Mouse (Mus musculus) monocyte, adult 2 months (primary cell): Measurements from ENCODE around the gene Tmem151a.
"Not testable (repeated sequence)": the region's sequence is repeated elsewhere in the genome, so short reads cannot be mapped to it uniquely, and the experiment has no call there.

ENCODE experiments used
- DNase-seq, 2 experiments: peaks; one replicate each; pipeline ENCODE4 v3.0.0; 2022; ENCODE audit warnings: low spot score in 2 of 2, low read depth in 1 of 2

Tmem151a gene

DNA sequence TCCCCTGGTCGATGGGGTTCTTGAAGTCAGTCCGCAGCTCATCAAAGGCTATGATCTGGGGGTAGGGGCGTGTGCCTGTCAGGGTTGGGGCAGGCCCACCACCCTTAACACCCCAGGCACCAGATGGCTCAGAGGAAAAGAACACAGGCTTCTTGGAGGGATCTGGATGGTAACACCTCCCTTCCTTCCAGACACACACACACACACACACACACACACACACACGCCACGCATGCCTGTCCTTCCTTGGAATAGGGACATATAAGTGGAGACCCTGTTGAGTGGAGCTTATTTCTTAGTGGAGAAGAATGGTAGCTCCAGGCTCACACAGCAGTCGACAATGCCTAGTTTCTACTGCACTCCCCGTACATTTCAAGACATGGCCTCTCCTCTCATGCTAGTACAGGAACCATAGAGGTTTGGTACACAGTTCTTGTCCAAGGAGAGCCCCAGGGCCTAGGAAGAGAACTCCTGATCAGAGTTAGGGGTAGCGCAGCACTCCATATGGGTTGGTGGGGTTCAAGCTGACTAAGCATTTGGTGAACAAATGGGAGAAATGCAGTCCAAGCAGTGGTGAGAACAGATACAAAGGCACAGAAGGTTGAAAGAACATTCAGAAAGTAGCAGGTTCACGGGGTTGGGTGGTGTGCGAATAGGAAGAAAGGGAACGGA is 9.6 kb upstream of the Tmem151a start:
- DNase-seq: no peak

DNA sequence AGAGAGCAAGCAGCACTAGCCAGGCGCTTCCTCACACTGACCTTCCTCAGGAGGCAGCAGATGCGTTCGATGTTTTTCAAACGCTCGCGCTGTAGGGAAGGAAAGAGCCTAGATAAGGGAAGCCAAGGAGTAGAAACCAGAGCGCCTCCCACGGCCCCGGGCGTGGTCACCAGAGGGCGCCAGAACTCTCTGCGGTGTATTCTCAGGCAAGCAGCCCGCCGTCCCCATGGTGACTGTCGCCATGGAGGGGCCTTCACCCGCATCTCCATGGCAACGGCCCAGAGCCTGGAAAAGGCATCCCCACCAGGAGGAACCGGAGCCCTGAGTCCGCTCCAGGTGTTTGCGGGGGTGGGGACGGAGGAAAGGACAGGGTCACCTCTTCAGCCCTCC is 8.9 kb upstream of the Tmem151a start:
- peak; percentile 66 to 76 for DNase-seq

DNA sequence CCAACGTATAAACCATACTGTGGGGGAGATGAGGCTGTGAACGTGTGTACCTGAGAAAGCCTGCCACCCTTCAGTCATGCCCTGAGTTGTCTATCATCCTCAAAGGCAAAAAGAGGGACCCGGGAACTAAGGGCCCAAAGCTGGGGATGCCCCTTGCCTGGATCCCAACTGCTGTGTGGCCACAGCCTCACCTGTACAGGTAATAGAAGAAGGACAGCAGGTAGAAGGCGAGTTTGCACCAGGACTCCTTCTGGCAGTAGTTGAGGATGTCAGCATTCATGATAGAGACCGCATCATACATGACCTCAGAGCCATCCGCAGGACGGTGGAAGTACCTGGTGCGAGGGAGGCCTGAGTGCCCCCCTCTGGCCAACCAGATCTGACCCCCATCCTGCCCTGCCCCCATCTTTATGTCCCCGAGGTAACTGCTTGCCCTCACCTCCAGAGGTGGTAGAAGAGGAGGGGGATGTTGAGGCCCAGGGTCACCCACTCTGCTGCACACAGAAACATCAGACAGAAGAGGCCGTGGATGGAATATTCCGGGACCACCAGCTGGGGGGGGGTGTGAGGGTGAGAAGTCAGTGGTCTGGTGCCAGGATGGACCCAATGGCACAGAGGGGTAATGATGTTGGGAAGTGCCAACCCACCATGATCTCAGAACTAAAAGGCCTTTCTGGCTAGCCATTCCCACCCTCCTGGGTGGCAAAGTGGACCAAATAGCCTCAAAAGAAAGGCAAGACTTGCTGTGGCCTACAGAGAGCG is 8.3 kb upstream of the Tmem151a start:
- DNase-seq: no peak

DNA sequence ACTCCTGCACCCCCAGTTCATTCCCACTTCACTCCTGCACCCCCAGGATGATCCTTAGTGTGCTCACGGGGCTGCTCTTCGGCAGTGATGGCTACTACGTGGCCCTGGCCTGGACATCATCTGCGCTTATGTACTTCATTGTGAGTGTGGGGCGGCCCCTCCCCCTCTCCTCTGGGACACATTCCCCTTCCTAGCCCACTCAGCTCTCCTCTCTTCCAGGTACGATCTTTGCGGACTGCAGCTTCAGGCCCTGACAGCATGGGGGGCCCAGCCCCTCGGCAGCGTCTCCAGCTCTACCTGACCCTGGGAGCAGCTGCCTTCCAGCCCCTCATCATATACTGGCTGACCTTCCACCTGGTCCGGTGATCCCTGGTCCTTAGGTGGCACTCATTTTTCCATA is 6.8 kb upstream of the Tmem151a start:
- no peak for DNase-seq

DNA sequence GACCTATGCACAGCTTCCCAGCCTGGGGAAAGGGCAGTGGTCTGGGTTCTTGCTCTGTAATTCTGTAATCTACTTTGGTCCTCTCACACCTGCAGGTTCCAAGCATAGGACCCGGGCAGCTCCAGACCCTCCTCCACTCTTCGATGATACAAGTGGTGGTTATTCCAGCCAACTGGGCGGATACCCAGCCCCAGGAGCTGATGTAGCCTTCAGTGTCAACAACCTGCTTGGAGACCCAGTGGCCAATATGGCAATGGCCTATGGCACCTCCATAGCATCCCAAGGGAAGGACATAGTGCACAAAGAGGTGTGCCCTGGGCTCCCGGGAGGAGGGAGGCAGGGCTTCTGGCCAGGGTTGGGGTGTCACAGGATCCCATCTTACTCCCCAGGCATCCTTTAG is 4.0 kb upstream of the Tmem151a start:
- DNase-seq: no peak

DNA sequence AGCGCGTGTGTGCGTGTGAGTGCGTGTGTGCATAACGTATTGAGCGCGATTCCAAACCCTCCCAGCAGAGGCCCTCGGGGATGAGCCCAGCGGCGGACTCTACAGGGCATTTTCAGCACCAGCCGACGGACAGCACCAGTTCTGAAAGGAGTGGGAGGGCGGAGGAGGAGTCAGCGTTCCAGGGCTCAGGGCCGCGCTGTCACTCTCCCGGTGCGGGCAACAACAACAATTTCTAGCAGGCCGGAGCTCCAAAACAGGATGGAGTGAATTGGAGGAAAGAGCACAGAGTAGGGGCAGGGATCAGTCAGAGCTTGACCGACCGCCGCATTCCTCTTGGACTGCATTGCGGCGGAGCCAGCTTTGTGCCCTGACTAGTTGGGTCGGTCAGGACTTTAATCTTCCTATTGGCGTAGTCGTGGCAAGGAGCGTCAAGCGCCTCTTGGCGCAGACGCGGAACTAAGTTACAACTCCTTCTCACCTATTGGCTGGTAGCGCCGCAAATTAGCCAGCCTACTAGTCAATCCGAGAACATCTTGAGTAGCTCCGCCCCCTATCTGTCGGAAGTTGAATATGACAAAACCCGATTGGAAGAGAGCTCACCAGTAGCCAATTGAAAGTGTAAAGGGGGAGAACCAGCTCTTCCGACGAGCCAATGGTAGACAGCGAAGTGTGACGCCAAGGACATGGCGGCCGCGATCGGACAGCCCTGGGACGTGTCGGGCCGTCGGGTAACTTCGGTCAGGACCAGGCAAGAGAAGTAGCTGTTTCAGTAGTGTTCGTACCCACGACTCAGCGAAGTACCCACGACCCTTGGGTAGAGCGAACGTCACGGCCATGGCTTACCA is 2.8 kb upstream of the Tmem151a start, which contains the start of gene Yif1a:
Gene Yif1a (plus strand): TSS at position 655 of the 845 bp plus-strand sequence.
- DNase-seq: peak; percentile 88 to 90

DNA sequence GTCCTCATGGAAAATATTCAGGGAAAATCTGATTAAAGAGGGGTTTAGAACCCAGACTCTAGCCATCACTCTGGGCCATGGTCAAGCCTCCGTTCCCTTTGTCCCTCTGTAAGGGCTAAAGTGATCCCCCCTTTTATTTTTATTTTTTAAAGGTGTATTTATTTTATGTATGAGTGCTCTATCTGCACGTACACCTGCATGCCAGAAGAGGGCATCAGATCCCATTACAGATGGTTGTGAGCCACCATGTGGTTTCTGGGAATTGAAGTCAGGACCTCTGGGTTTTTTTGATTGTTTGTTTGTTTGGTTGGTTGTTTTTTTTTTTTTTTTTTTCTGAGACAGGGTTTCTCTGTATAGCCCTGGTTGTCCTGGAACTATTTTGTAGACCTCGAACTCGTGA is 1.2 kb upstream of the Tmem151a start:
- DNase-seq: not testable (repeated sequence)

DNA sequence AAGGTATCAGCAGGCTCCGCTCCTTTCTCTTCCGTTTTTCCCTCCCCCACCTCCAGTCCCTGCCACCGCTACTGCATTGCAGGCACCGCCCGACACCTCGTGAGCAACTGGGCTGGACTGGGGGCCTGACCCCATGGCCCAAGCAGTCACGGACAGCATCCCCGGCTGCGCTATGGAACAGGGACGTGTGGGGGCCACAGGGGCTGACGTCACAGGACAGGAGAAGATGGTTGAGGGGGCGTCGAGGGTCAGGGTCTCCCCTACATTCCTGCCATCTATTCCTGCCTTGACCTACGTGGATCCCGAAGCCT is 542 bp downstream of the Tmem151a start:
- no peak for DNase-seq

DNA sequence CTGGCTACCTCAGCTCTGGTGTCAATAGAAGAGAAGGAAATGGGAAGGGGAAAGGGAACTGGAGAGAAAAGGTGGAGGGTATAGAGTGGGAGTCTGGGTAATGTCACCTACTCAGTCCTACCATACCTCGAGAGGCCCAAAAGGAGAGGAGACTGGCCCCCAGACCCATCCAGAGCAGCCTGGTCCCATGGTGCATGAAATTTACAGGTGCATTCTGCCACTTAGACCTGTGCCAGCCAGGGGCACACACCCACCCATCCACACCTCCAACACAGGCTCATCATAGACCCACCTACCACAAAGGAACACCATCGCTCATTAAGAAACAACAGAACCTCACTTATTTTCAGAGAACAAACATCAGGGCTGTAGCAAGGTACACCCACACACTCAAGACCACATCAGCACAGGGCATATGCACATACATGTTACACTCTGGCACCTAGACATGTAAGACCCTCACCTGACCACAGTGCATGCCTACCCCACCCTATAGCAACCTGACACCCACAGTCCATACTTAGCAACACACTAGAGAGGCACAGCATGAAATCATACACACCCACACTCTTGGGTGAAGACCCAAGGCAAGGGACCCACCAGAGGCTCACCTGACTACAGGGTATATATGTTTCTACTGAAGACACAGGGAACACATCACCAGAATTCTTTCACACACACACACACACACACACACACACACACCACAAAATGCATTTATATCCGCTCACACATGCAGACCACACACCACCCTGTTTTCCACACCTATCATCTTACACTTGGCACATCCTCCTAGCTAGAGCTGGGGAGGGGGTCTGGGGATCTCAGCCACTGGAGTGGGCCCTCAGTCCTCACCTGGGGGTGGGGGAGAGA is 1.1 kb downstream of the Tmem151a start:
- DNase-seq: no peak

DNA sequence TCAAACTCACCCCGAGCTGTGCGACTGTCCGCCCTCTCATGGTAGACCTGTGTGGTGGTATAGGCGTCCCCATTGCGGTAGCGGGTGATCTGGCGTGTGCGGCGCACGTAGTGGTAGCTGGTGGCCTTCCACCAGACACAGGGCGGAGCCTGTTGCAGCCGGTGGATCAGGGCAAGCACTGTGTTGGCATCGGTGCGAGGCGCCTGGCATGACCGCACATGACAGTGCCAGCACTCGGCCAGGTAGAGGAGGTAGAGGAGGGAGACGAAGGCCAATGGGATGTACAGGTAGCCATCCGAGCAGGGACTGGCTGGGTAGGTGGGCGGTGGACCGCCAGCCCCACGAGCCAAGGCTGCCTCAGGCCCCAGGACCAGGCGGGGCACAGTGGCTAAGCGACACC is 2.7 kb downstream of the Tmem151a start:
- DNase-seq: no peak

DNA sequence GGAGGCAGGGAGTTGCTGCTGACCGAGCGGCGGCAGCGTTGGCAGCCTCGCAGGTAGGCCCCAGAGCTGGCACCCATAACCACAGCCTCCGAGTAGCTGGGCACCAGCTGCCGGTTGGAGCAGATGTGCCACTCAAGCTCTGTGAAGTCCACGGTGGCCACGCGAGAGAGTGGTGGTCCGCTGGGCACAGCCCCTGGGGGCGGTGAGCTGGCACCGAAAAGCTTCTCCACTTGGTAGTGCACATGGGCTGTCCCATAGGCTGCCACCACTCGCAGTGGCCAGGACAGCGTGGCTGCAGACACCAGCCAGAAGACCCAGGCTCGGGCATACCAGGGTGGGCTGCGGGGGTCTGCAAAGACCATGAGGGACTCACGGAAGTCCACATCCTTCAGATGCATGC is 3.3 kb downstream of the Tmem151a start:
- DNase-seq: no peak

DNA sequence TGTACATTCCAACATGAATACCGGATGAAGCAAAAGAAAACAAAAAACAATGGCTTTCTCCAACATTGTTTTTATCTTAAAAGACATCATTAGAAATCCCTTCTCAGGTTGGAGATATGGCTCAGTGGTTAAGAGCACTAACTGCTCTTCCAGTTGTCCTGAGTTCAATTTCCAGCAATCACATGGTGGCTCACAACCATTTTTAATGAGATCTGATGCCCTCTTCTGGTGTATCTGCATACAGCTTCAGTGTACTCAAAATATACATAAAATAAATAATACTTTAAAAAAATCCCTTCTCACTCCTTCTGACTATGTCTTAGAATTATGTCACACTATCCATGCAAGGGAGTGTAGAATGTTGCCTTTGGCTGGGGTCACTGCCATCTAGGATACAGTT is 6.1 kb downstream of the Tmem151a start:
- DNase-seq: no peak

DNA sequence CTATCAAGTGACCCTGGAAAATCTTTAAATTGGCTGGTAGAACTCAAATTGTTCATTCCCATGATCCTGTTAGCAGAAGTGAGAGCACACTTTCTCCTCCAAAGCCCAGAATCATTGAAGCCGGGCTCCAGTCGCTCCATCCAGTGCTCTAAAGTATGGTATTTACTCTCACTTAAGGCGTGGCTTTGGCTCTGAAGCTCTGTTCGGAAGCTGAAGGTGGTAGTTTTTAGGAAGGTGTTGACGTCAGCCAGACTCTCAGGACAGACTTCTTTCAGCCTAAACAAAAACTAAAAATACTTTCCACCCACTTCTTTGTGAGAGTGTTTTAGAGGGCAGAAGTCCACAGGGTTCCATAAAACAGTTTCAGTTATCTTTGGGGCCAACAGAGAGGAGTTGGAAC is 11.8 kb downstream of the Tmem151a start:
- no peak for DNase-seq

DNA sequence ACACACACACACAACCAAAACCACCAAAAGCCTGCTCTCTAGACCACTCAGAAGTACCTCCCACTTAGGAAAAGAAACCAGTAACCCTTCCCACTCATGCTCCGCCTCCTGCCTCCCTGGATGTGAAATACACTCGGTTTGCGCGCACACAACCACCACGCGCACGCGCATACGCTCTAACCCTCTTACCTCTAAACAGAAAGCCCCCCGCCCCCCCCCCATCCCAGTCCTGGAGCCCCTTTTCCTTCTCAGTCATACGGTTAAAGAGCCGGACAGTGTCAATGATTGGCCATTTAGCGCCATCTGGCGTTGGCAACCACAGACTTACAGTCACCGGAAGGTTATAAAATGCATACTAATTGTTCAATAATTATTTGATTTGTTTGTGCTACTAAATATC is 12.3 kb downstream of the Tmem151a start:
- DNase-seq: no peak

DNA sequence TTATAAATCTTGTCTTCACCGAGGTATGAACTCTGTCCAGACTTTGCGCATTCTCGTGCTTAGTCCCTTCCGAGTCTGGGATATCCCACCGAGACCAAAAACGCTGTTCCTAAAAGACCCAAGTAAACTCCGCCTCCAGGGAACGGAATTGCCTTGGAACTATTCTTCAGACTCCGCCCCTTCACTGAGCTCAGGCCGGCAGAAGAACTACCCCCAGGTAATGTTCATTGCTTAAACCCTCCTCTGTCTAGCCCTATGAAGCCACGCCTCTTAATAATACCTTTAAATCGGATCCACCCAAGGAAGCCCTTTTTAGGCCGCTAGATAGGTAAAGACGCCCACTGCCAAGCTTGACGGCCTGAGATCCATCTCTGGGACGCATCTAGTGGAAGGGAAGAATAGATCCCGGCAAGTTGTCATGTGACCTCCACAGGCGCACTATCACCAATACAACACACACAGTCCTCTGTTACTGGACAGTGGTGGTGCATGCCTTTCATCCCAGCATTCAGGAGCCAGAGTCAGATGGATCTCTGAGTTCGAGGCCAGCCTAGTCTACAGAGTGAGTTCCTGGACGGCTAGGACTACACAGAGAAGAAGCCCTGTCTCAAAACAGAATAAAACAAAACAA is 12.8 kb downstream of the Tmem151a start:
- DNase-seq: no peak

DNA sequence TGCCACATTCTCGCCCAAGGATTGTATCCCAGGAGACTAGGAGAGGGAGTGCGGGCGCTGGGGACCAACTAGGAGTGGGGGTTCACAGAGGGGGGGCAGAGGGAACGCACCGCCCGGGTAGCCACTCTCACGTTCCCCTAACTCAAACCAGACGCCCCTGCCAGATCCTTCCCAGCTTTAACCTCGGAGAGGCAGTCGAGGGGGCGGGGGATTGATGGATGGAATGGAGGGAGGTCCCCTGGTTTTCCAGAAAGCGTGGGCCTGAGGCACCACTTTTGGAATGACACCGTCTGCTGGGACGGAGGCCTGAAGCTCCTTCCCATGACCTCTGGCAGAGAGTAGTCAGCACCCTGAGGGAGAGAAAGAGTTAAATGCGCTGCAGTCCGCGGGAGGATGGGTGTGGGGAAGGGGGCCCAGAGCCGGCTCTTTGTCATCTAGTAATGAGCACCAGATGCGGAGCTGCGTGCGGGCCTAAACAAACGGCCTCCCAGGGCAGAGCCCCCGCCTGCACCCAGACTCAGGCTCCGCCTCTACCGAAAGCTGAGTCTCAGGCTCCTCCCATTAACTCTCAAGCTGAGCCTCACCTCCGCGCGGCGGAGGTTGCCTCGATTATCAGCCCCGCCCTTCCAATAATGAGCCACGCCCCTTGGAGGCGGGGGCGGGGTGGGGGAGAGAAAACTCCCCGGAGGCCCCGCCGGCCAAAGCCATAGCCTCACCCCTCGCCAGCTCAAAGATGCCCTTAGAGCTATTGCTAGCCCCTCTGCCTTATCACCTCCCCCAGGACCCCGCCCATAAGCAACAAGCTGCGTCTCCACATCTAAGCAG is 13.6 kb downstream of the Tmem151a start:
- no peak for DNase-seq

DNA sequence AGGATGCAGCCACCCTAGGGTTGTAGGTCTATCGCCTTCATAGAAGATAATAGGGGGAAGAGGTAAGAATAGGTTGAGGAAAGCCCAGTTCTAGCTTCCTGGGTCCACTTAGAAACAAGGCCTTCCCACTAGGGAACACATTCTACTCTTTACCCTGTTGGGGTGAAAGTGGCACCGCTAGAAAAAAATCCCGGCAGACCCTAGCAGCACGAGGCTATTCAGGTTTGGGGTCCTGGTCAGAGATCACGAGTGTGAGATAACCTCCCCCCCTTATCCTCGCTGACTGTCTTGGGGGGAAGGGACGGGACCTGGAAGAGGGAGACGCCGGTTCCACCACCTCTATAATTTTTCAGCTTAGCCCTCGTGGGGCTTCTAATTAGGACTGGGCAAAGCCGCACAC is 14.3 kb downstream of the Tmem151a start:
- no peak for DNase-seq

DNA sequence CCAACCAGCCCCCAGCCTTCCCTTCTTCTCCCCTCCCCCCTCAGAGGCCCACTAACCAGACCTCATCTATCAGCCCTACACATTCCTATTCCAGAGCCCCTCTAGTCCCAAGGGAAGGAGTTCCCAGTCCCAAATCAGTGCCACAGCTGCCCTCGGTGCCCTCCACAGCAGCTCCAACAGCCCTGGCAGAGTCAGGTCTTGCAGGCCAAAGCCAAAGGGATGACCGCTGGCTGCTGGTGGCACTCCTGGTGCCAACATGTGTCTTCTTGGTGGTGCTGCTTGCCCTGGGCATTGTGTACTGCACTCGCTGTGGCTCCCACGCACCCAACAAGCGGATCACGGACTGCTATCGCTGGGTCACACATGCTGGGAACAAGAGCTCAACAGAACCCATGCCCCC is 15.4 kb downstream of the Tmem151a start:
- DNase-seq: no peak

DNA sequence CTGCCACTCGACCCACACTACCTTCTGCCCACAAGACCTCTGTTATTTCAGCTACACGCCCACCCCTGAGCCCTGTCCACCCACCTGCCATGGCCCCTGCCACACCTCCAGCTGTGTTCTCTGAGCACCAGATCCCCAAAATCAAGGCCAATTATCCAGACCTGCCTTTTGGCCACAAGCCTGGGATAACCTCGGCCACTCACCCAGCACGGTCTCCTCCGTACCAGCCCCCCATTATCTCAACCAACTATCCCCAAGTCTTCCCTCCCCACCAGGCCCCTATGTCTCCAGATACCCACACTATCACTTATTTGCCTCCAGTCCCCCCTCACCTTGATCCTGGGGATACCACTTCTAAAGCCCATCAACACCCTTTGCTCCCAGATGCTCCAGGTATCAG is 15.8 kb downstream of the Tmem151a start:
- no peak for DNase-seq
